Mouse (Mus musculus): ENCODE measurements around the gene 9330159F19Rik. TPM values are rescaled to one million over a fixed set of nuclear protein-coding genes. Genes with fewer than 3 reads are reported as not detected.
A peak's percentile ranks its signal among the peaks of the same experiment; 100 is the strongest.

Gene 9330159F19Rik
- total RNA-seq (2021) = 10 to 100 TPM; 63.0 to 84.3 TPM

- intact Hi-C loops (cut with DNase I) = loop anchor here (5.0 kb wide), 1 partner anchor 101 kb away; the partner anchor contains the start of gene Echdc1
- peak; percentile 30 to 43 for DNase-seq (ENCODE audit: low spot score in 2 of 2)
These were observed at the start of gene 9330159F19Rik for GRCm38 (mm10) chr10:29211453-29211852. Gene 9330159F19Rik (plus strand): TSS chr10:29211606.

- DNase-seq (ENCODE audit: low spot score in 2 of 2) = no peak
- intact Hi-C loops (cut with DNase I) = no loop called here
These were observed 49.7 kb upstream of the 9330159F19Rik start for GRCm38 (mm10) chr10:29161664-29162063.

GRCm38 (mm10) chr10:29173778-29174177 lies 37.6 kb upstream of the 9330159F19Rik start:
- intact Hi-C loops (cut with DNase I) = no loop called here

GRCm38 (mm10) chr10:29175656-29176055 lies 35.8 kb upstream of the 9330159F19Rik start:
- DNase-seq (ENCODE audit: low spot score in 2 of 2) = no peak
- intact Hi-C loops (cut with DNase I) = no loop called here

More at GRCm38 (mm10) chr10:29173778-29174177, 37.6 kb upstream of the 9330159F19Rik start:
- DNase-seq (ENCODE audit: low spot score in 2 of 2) = no peak

- DNase-seq (ENCODE audit: low spot score in 2 of 2) = peak; percentile 21 to 24
These were observed 34.5 kb upstream of the 9330159F19Rik start for GRCm38 (mm10) chr10:29176881-29177280.

GRCm38 (mm10) chr10:29178003-29178402 lies 33.4 kb upstream of the 9330159F19Rik start:
- peak; percentile 44 to 46 for DNase-seq (ENCODE audit: low spot score in 2 of 2)
- intact Hi-C loops (cut with DNase I) = no loop called here

More at GRCm38 (mm10) chr10:29176881-29177280, 34.5 kb upstream of the 9330159F19Rik start:
- intact Hi-C loops (cut with DNase I) = no loop called here

- intact Hi-C loops (cut with DNase I) = no loop called here
- DNase-seq (ENCODE audit: low spot score in 2 of 2) = no peak
These were observed 31.2 kb upstream of the 9330159F19Rik start for GRCm38 (mm10) chr10:29180210-29180609.

DNA sequence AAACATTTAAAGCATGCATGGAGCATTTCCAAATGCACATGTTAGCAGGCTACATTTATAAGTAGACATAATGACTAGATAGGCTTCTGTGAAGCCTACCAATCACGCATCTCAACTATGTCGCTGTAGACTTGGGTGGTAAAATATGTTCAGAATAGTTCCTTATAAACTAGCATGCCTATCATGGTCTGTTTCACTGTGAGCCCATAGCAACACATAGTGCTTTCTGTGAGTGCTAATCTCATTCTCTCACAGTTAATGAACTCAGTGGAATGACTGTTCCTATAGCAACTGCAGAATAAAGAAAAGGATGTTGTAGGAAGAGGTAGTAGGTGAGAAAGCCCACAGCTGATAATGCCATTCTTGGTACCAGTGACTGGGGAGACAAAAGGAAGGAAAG lies 30.4 kb upstream of the 9330159F19Rik start:
- intact Hi-C loops (cut with DNase I) = no loop called here
- no peak for DNase-seq (ENCODE audit: low spot score in 2 of 2)

GRCm38 (mm10) chr10:29193769-29194168 lies 17.6 kb upstream of the 9330159F19Rik start:
- intact Hi-C loops (cut with DNase I) = no loop called here

DNA sequence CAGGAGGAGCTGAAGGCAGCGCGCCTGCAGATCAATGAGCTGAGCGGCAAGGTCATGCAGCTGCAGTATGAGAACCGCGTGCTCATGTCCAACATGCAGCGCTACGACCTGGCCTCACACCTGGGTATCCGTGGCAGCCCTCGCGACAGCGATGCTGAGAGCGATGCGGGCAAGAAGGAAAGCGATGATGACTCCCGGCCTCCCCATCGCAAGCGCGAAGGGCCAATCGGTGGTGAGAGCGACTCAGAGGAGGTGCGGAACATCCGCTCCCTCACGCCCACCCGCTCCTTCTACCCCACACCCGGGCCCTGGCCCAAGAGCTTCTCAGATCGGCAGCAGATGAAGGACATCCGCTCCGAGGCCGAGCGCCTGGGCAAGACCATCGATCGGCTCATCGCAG lies 14.6 kb upstream of the 9330159F19Rik start:
- intact Hi-C loops (cut with DNase I) = no loop called here

More at GRCm38 (mm10) chr10:29193769-29194168, 17.6 kb upstream of the 9330159F19Rik start:
- no peak for DNase-seq (ENCODE audit: low spot score in 2 of 2)

GRCm38 (mm10) chr10:29198642-29199041 lies 12.8 kb upstream of the 9330159F19Rik start, which contains the start of gene Gm49353:
Gene Gm49353 (plus strand): TSS chr10:29198954.
- no peak for DNase-seq (ENCODE audit: low spot score in 2 of 2)
- intact Hi-C loops (cut with DNase I) = no loop called here

More for the DNA sequence above, 14.6 kb upstream of the 9330159F19Rik start:
- DNase-seq (ENCODE audit: low spot score in 2 of 2) = no peak

- no peak for DNase-seq (ENCODE audit: low spot score in 2 of 2)
- intact Hi-C loops (cut with DNase I) = no loop called here
These were observed 11.6 kb upstream of the 9330159F19Rik start for GRCm38 (mm10) chr10:29199835-29200234.

GRCm38 (mm10) chr10:29200609-29201008 lies 10.8 kb upstream of the 9330159F19Rik start:
- no peak for DNase-seq (ENCODE audit: low spot score in 2 of 2)
- intact Hi-C loops (cut with DNase I) = no loop called here

DNA sequence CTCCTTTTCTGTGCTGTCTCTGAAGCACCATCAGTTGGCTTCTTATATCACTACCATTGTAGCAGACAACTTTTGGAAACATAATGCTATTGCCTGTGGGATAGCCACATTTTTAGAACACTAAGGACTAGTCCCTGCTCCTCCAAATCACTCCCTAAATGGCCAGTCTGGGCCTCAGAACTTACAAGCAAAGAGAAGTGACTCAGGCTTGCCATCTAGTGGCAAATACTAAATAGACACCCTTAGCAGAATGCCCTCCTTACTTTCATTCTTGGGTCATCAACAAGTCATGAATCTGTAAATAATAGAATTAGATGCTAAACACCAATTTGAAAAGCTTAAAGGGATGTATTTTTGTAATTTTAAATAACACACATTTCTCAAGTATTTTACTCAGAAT lies 4.7 kb upstream of the 9330159F19Rik start:
- no peak for DNase-seq (ENCODE audit: low spot score in 2 of 2)
- intact Hi-C loops (cut with DNase I) = loop anchor here (2.0 to 5.0 kb wide), 2 partner anchors 58 to 99 kb away; no protein-coding TSS in a partner anchor

- no peak for DNase-seq (ENCODE audit: low spot score in 2 of 2)
- intact Hi-C loops (cut with DNase I) = loop anchor here (5.0 kb wide), 1 partner anchor 101 kb away; no protein-coding TSS in a partner anchor
These were observed 2.7 kb upstream of the 9330159F19Rik start for GRCm38 (mm10) chr10:29208735-29209134.

- DNase-seq (ENCODE audit: low spot score in 2 of 2) = no peak
- intact Hi-C loops (cut with DNase I) = loop anchor here (5.0 kb wide), 1 partner anchor 99 kb away; the partner anchor contains the start of gene Echdc1
These were observed 2.2 kb downstream of the 9330159F19Rik start for GRCm38 (mm10) chr10:29213534-29214100.

DNA sequence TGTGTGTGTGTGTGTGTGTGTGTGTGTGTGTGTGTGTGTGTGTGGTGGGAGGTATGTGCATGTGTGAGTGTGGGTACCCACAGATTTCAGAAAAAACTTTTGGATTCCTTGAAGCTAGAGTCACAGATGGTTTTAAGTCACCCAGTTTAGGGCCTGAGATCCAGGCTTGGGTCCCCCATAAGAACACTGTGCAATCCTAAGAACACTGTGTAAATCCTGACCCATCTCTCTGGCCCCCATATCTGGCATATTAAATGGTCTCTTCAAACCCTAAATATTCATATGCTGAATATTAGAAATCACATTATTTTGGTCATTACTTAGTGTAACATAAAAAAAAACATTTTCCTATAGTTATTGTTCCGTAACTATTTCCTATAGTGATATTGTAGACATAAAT lies 5.6 kb downstream of the 9330159F19Rik start:
- intact Hi-C loops (cut with DNase I) = no loop called here
- DNase-seq (ENCODE audit: low spot score in 2 of 2) = no peak

GRCm38 (mm10) chr10:29217451-29217850 lies 6.0 kb downstream of the 9330159F19Rik start:
- DNase-seq (ENCODE audit: low spot score in 2 of 2) = no peak
- intact Hi-C loops (cut with DNase I) = no loop called here

DNA sequence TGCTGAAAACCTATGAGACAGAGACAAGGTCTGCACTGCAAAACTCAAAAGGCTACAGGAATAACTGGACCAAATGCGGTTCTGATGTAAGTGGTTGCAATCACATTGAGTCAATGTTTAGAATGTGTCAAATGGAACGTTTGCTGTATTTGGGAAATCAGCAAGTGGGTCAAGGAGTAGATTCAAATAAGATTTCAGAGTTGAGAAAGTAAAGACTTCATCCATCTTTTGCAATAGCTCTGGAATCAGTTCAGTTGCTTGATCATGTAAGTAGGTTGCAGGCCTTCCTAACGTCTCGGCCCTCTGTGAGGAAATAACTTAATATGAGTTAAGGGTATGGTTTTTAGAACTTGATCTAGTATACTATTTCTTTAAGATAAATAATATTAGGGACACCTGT lies 13.9 kb downstream of the 9330159F19Rik start:
- intact Hi-C loops (cut with DNase I) = no loop called here
- DNase-seq (ENCODE audit: low spot score in 2 of 2) = no peak

- DNase-seq (ENCODE audit: low spot score in 2 of 2) = no peak
- intact Hi-C loops (cut with DNase I) = no loop called here
These were observed 19.8 kb downstream of the 9330159F19Rik start for GRCm38 (mm10) chr10:29231208-29231607.
